Mouse (Mus musculus): ENCODE results near the gene Carmil1.

- TF ChIP-seq CTCF (IDR thresholded peaks at IDR 0.05; ENCODE audit: control insufficient read depth, insufficient read depth, insufficient read length) (no peak), MAX (IDR thresholded peaks at IDR 0.05) (no peak), CEBPB (IDR thresholded peaks at IDR 0.05; ENCODE audit: low read depth) (no peak)
Measured at GRCm38 (mm10) chr13:24223425-24224201, 57.0 kb downstream of the Carmil1 start.
